Mouse (Mus musculus) kidney, postnatal 0 days (tissue): Measurements from ENCODE around the gene Gm5617. TPM values are rescaled to one million over a fixed set of nuclear protein-coding genes. Genes with fewer than 3 reads are reported as not detected.
"Not testable (repeated sequence)": the region's sequence is repeated elsewhere in the genome, so short reads cannot be mapped to it uniquely, and the experiment has no call there.

Experiments used
- ATAC-seq: fragments of 200-750 bp; cut with Nextera tagmentation; replicated peaks from 2 replicates; pipeline ENCODE4 v1.8.0; 2017; ENCODE audit warnings: low read depth, moderate number of reproducible peaks, moderate TSS enrichment, moderate library complexity; ENCODE audit not compliant: low FRiP score
- DNase-seq: peaks from one replicate; pipeline ENCODE4 v3.0.0-alpha.2; 2016; ENCODE audit warnings: low spot score
- H3K27ac ChIP-seq: fragments of 300-500 bp; sonication (generic); 2 replicates; pipeline ENCODE4 v1.5.1; 2014; ENCODE audit warnings: mild to moderate bottlenecking
- H3K27me3 ChIP-seq: fragments of 300-500 bp; sonication (generic); 2 replicates; pipeline ENCODE4 v1.6.1; 2014; ENCODE audit warnings: low read length, mixed read lengths; ENCODE audit not compliant: insufficient read depth
- H3K36me3 ChIP-seq: fragments of 300-500 bp; sonication (generic); 2 replicates; pipeline ENCODE4 v1.6.1; 2014; ENCODE audit warnings: low read length, mixed read lengths; ENCODE audit not compliant: insufficient read depth
- H3K4me1 ChIP-seq: fragments of 300-500 bp; sonication (generic); replicated peaks from 2 replicates; pipeline ENCODE4 v1.6.1; 2014; ENCODE audit warnings: antibody characterized with exemption, low read length, mixed read lengths; ENCODE audit not compliant: insufficient read depth
- H3K4me2 ChIP-seq: fragments of 300-500 bp; sonication (generic); 2 replicates; pipeline ENCODE4 v1.6.1; 2014; ENCODE audit warnings: mild to moderate bottlenecking, low read length, moderate library complexity, mixed read lengths
- H3K4me3 ChIP-seq: fragments of 300-500 bp; sonication (generic); replicated peaks from 2 replicates; pipeline ENCODE4 v1.5.1; 2014; ENCODE audit warnings: low read depth, low read length
- H3K9ac ChIP-seq: fragments of 300-500 bp; sonication (generic); 2 replicates; pipeline ENCODE4 v1.6.1; 2014; ENCODE audit warnings: low read depth, low read length
- H3K9me3 ChIP-seq: fragments of 300-500 bp; sonication (generic); replicated peaks from 2 replicates; pipeline ENCODE4 v1.6.1; 2016; ENCODE audit warnings: low read length, inconsistent platforms, mixed read lengths
- CTCF ChIP-seq: IDR thresholded peaks from 2 replicates; pipeline ENCODE4 v1.5.1; 2016; ENCODE audit warnings: antibody characterized with exemption, low read depth, mild to moderate bottlenecking, moderate library complexity
- WGBS: fragments of 180-500 bp; shearing (Covaris S2); extraction: QIAGEN DNeasy Blood & Tissue Kit; methylation state at CpG from one replicate; pipeline ENCODE4 v1.1.7; 2014; 5-methylcytosine and 5-hydroxymethylcytosine counted together
- polyA plus RNA-seq: library from polyadenylated mRNA; unstranded; fragments of >200 nt; fragmentation: Nextera tagmentation; extraction: Ambion mirVana; gene quantifications from 2 replicates; pipeline ENCODE4 v1.2.1, GENCODE M21; 2015

Gene Gm5617
- polyA plus RNA-seq, 1 experiment from 2014 or later: 92.3 TPM

- Histone ChIP-seq H3K9me3 (no peaks in the 10 kb centered on the region), H3K9ac (no peak overlapping the region), H3K4me1 (no peaks in the 10 kb centered on the region), H3K4me2 (no peak overlapping the region), H3K27ac (no peak overlapping the region), H3K36me3 (no peaks in the 10 kb centered on the region), H3K4me3 (no peak overlapping the region), H3K27me3 (no peaks in the 10 kb centered on the region)
- no peak for TF ChIP-seq CTCF
- DNase-seq (no peak), ATAC-seq (no peak)
- WGBS: 93% methylated on average over 8 of the region's 8 CpGs
Observed at GRCm38 (mm10) chr9:48460720-48461119, 34.5 kb upstream of the Gm5617 start.

- Histone ChIP-seq H3K9me3 (no peaks in the 10 kb centered on the region), H3K27me3 (no peaks in the 10 kb centered on the region), H3K4me3 (no peak overlapping the region), H3K4me2 (no peak overlapping the region), H3K4me1 (no peaks in the 10 kb centered on the region), H3K27ac (no peak overlapping the region), H3K36me3 (no peaks in the 10 kb centered on the region), H3K9ac (no peak overlapping the region)
- WGBS: 48% methylated on average over 3 of the region's 3 CpGs
- DNase-seq (no peak), ATAC-seq (no peak)
- no peak for TF ChIP-seq CTCF
Observed at GRCm38 (mm10) chr9:48461545-48461944, 33.7 kb upstream of the Gm5617 start.

- Histone ChIP-seq H3K4me2 (no peak overlapping the region), H3K4me3 (no peak overlapping the region), H3K27me3 (no peaks in the 10 kb centered on the region), H3K27ac (no peak overlapping the region), H3K36me3 (no peaks in the 10 kb centered on the region), H3K9ac (no peak overlapping the region), H3K9me3 (no peaks in the 10 kb centered on the region), H3K4me1 (no peaks in the 10 kb centered on the region)
- TF ChIP-seq CTCF: peak; percentile 41
- ATAC-seq: no peak
- 95% methylated on average over 3 of the region's 3 CpGs for WGBS
- no peak for DNase-seq
Observed at GRCm38 (mm10) chr9:48465671-48466070, 29.6 kb upstream of the Gm5617 start.

- Histone ChIP-seq H3K27me3 (no peaks in the 10 kb centered on the region), H3K4me1 (no peaks in the 10 kb centered on the region), H3K4me2 (no peak overlapping the region), H3K36me3 (no peaks in the 10 kb centered on the region), H3K9me3 (no peaks in the 10 kb centered on the region), H3K27ac (no peak overlapping the region), H3K4me3 (no peak overlapping the region), H3K9ac (no peak overlapping the region)
- DNase-seq (peak; percentile 41), ATAC-seq (no peak)
- TF ChIP-seq CTCF: peak; percentile 93
- 67% methylated on average over 3 of the region's 3 CpGs for WGBS
Observed at GRCm38 (mm10) chr9:48466804-48467203, 28.4 kb upstream of the Gm5617 start.

GRCm38 (mm10) chr9:48467471-48467870 is 27.8 kb upstream of the Gm5617 start:
- not testable (repeated sequence) for H3K9me3 ChIP-seq, ATAC-seq, H3K36me3 ChIP-seq, H3K4me3 ChIP-seq, H3K27me3 ChIP-seq, H3K9ac ChIP-seq, H3K4me1 ChIP-seq, H3K27ac ChIP-seq, H3K4me2 ChIP-seq, DNase-seq
- WGBS: 96% methylated on average over 5 of the region's 5 CpGs

- no peaks in the 10 kb centered on the region for H3K27me3 ChIP-seq
- H3K9me3 ChIP-seq: no peaks in the 10 kb centered on the region
- 92% methylated on average over 15 of the region's 15 CpGs for whole genome bisulfite sequencing
- no peak for ATAC-seq
- H3K4me3 ChIP-seq: no peak overlapping the region
- no peak for TF ChIP-seq CTCF
- no peak overlapping the region for H3K9ac ChIP-seq
- no peak for DNase-seq
- H3K4me1 ChIP-seq: no peaks in the 10 kb centered on the region
- no peak overlapping the region for H3K27ac ChIP-seq
- no peak overlapping the region for H3K4me2 ChIP-seq
- 0 out of 2 replicates have a peak, but pooled peaks cover 13% of the 10 kb centered on the region for H3K36me3 ChIP-seq
Observed at GRCm38 (mm10) chr9:48472441-48473025, 22.7 kb upstream of the Gm5617 start.

GRCm38 (mm10) chr9:48473131-48473530 is 22.1 kb upstream of the Gm5617 start:
- no peak for ATAC-seq
- Histone ChIP-seq H3K9ac (no peak overlapping the region), H3K27me3 (no peaks in the 10 kb centered on the region), H3K4me1 (no peaks in the 10 kb centered on the region), H3K27ac (no peak overlapping the region), H3K9me3 (no peaks in the 10 kb centered on the region), H3K36me3 (0 out of 2 replicates have a peak, but pooled peaks cover 13% of the 10 kb centered on the region), H3K4me2 (no peak overlapping the region), H3K4me3 (no peak overlapping the region)
- DNase-seq: no peak
- 94% methylated on average over 12 of the region's 12 CpGs for whole genome bisulfite sequencing
- TF ChIP-seq CTCF: no peak
